Comparison of ENCODE assay signal across 8 mouse cellular contexts in the genomic region with DNA sequence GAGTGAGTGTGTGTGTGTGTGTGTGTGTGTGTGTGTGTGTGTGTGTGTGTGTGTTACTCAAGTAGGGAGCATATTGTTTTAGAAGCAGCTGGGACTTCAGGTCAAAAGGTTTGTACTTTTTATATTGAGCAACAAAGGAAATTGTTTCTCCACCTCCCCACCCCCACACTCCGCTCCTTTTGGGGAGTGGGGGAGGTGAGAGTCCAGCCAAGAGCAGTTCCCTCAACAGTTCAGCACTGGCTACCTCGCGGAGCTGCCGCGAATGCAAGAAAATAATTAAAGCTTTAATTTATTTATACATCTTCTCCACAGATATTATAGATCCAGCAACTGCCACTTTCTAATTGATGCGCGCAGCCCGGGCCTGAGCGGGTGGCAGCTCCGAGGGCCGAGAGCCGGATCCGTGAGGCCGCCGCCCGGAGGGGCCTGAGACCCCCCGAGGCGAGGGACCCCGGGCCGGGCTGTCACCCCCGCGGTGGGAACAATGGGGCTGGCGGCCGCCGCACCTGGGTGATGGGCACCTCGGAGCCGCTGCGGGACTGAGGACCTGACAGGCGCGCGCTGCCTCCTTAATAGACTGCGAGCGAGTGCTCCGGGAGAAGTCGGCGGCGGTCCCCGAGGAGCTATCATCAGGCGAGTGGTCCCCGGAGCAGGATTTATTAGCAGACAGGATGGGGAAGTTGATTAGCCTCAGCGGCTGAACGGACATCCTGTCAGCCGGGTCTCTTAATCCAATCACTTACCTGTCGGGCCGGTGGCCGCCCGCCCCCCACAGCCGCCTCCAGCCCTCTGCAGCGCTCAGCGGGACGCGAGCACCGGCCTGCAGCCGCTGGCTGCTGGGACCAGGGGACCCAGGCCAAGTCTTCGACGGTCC.
DNase-seq lines count a peak whose midpoint lies in the region; ATAC-seq and TF ChIP-seq lines count a peak whose summit lies in the region.

No protein-coding gene starts in this region.

- DNase-seq in heart, postnatal 36 days: no peak
- DNase-seq in ES-E14 (ENCODE audit: low read depth, low spot score): no peak
- no peak for DNase-seq in stomach, postnatal 0 days (ENCODE audit: low spot score)
- DNase-seq in T-cell, adult 2 months (ENCODE audit: low spot score): no peak
- no peak for DNase-seq in gastrocnemius, adult 18-20 months (ENCODE audit: low spot score)

- H3K27ac ChIP-seq in heart, embryonic 11.5 days (ENCODE audit: low read depth, low read length): no peak overlapping the region
- H3K27ac ChIP-seq in ES-E14 (ENCODE audit: insufficient read depth, low read depth, low read length, poor library complexity, severe bottlenecking): no peak overlapping the region
- no peak overlapping the region for H3K27ac ChIP-seq in forebrain, embryonic 13.5 days
- H3K27ac ChIP-seq in liver, embryonic 15.5 days (replicated peaks): no peak overlapping the region
- no peak overlapping the region for H3K27ac ChIP-seq in stomach, postnatal 0 days (replicated peaks)

- H3K27me3 ChIP-seq in heart, embryonic 11.5 days (ENCODE audit: control insufficient read depth, insufficient read depth, low read length): peaks cover 54% of the 10 kb centered on the region
- H3K27me3 ChIP-seq in forebrain, embryonic 13.5 days: peaks cover 73% of the 10 kb centered on the region
- peaks cover 59% of the 10 kb centered on the region for H3K27me3 ChIP-seq in liver, embryonic 15.5 days
- H3K27me3 ChIP-seq in stomach, postnatal 0 days (ENCODE audit: control insufficient read depth, insufficient read depth, low read length): no peaks in the 10 kb centered on the region

- WGBS in heart, embryonic 11.5 days (ENCODE audit: insufficient replicate concordance): under 1% methylated on average over 56 of the region's 56 CpGs
- under 1% methylated on average over 55 of the region's 56 CpGs for WGBS in forebrain, embryonic 13.5 days
- WGBS in liver, embryonic 15.5 days (ENCODE audit: insufficient replicate concordance): 1% methylated on average over 56 of the region's 56 CpGs
- 1% methylated on average over 56 of the region's 56 CpGs for WGBS in stomach, postnatal 0 days

- TF ChIP-seq CTCF in stomach, postnatal 0 days (IDR thresholded peaks at IDR 0.05; ENCODE audit: low read depth): no peak

- in situ Hi-C loops in ES-E14 (cut with MboI; ENCODE audit: low sequenced_read_pairs in 2 of 2, unreplicated experiment in 2 of 2): no loop called here

- ATAC-seq in heart, embryonic 11.5 days (replicated peaks; ENCODE audit: insufficient number of reproducible peaks, low FRiP score, low TSS enrichment): no peak
- ATAC-seq in forebrain, embryonic 13.5 days: peak; percentile 45; the same call in 1 of the 2 replicates
- no peak for ATAC-seq in liver, embryonic 15.5 days (ENCODE audit: insufficient read depth)
- no peak for ATAC-seq in stomach, postnatal 0 days (ENCODE audit: low FRiP score, low TSS enrichment)

- peak overlapping the region; percentile 45 for H3K4me3 ChIP-seq in heart, embryonic 11.5 days (ENCODE audit: low read depth, low read length)
- H3K4me3 ChIP-seq in ES-E14 (ENCODE audit: insufficient read depth in 1 of 2, low read depth in 1 of 2, low read length in 2 of 2, poor library complexity in 1 of 2, severe bottlenecking in 1 of 2): peak overlapping the region; percentile 62 to 64
- peak overlapping the region; percentile 47 for H3K4me3 ChIP-seq in forebrain, embryonic 13.5 days
- H3K4me3 ChIP-seq in liver, embryonic 15.5 days (replicated peaks): peak overlapping the region; percentile 15; the same call in 1 of the 2 replicates
- H3K4me3 ChIP-seq in stomach, postnatal 0 days (ENCODE audit: low read depth, low read length): peak overlapping the region; percentile 23

- no peak overlapping the region for H3K9ac ChIP-seq in heart, embryonic 11.5 days (ENCODE audit: low read depth, low read length)
- peak overlapping the region; percentile 20; the same call in 1 of the 2 replicates for H3K9ac ChIP-seq in ES-E14 (ENCODE audit: insufficient read depth, low read depth, low read length, poor library complexity, severe bottlenecking)
- H3K9ac ChIP-seq in forebrain, embryonic 13.5 days: peak overlapping the region; percentile 60
- no peak overlapping the region for H3K9ac ChIP-seq in liver, embryonic 15.5 days
- 0 out of 2 replicates have a peak overlapping the region, but pooled peaks have one; percentile 35 for H3K9ac ChIP-seq in stomach, postnatal 0 days (ENCODE audit: low read length)

- no peaks in the 10 kb centered on the region for H3K36me3 ChIP-seq in heart, embryonic 11.5 days (ENCODE audit: control insufficient read depth, insufficient read depth, low read length)
- H3K36me3 ChIP-seq in ES-E14 (ENCODE audit: control insufficient read depth, insufficient read depth, low read length, poor library complexity, severe bottlenecking): no peaks in the 10 kb centered on the region
- no peaks in the 10 kb centered on the region for H3K36me3 ChIP-seq in forebrain, embryonic 13.5 days (ENCODE audit: poor library complexity, severe bottlenecking)
- H3K36me3 ChIP-seq in liver, embryonic 15.5 days (replicated peaks): no peaks in the 10 kb centered on the region
- H3K36me3 ChIP-seq in stomach, postnatal 0 days (ENCODE audit: control insufficient read depth, insufficient read depth, low read length): no peaks in the 10 kb centered on the region

- no peaks in the 10 kb centered on the region for H3K9me3 ChIP-seq in heart, embryonic 11.5 days (replicated peaks; ENCODE audit: control insufficient read depth, low read length)
- no peaks in the 10 kb centered on the region for H3K9me3 ChIP-seq in ES-E14 (ENCODE audit: control insufficient read depth, insufficient read depth, low read depth, low read length)
- H3K9me3 ChIP-seq in forebrain, embryonic 13.5 days (replicated peaks): no peaks in the 10 kb centered on the region
- H3K9me3 ChIP-seq in liver, embryonic 15.5 days (replicated peaks): no peaks in the 10 kb centered on the region
- no peaks in the 10 kb centered on the region for H3K9me3 ChIP-seq in stomach, postnatal 0 days (ENCODE audit: control insufficient read depth, low read length)

- H3K4me2 ChIP-seq in heart, embryonic 11.5 days: peak overlapping the region; percentile 81
- H3K4me2 ChIP-seq in forebrain, embryonic 13.5 days: peak overlapping the region; percentile 77
- H3K4me2 ChIP-seq in liver, embryonic 15.5 days: peak overlapping the region; percentile 43
- peak overlapping the region; percentile 42 for H3K4me2 ChIP-seq in stomach, postnatal 0 days (replicated peaks; ENCODE audit: low read depth)

- intact Hi-C loops in heart, postnatal 36 days (cut with DNase I): no loop called here

- TF ChIP-seq EP300 in stomach, postnatal 0 days (optimal IDR thresholded peaks at IDR 0.05): no peak

- no peaks in the 10 kb centered on the region for H3K4me1 ChIP-seq in heart, embryonic 11.5 days (ENCODE audit: control insufficient read depth, insufficient read depth, low read length)
- no peaks in the 10 kb centered on the region for H3K4me1 ChIP-seq in ES-E14 (ENCODE audit: control insufficient read depth in 2 of 2, insufficient read depth in 2 of 2, low read length in 2 of 2, poor library complexity in 1 of 2)
- H3K4me1 ChIP-seq in forebrain, embryonic 13.5 days: peaks cover 10% of the 10 kb centered on the region
- no peaks in the 10 kb centered on the region; the same call in 1 of the 2 replicates for H3K4me1 ChIP-seq in liver, embryonic 15.5 days (replicated peaks)
- no peaks in the 10 kb centered on the region for H3K4me1 ChIP-seq in stomach, postnatal 0 days (replicated peaks; ENCODE audit: control insufficient read depth, insufficient read depth)

TF ChIP-seq in ES-E14, 5 proteins besides CTCF, POLR2A, EP300 and RAD21:
- TF ChIP-seq MAFK (IDR thresholded peaks at IDR 0.05; ENCODE audit: insufficient read depth, low read depth, low read length) (no peak), HCFC1 (IDR thresholded peaks at IDR 0.05; ENCODE audit: borderline replicate concordance, insufficient read depth, low read length) (no peak), ZC3H11A (IDR thresholded peaks at IDR 0.05; ENCODE audit: borderline replicate concordance, low read depth, low read length) (no peak), CHD2 (IDR thresholded peaks at IDR 0.05; ENCODE audit: low read depth, low read length) (no peak), ZNF384 (IDR thresholded peaks at IDR 0.05; ENCODE audit: low read depth, low read length) (no peak)

Comparison
In these comparisons a context has a peak if more than half of its experiments do, and no peak if none do; other contexts are left out.
1. H3K9ac ChIP-seq: peak in ES-E14 (single experiment), forebrain, embryonic 13.5 days (single experiment) and stomach, postnatal 0 days (single experiment); none in heart, embryonic 11.5 days (single experiment) and liver, embryonic 15.5 days (single experiment).
2. Peak in every context shown above with its lines, with median percentiles within 50 percentile points of each other: H3K4me2 ChIP-seq and H3K4me3 ChIP-seq.